Mouse (Mus musculus): ENCODE measurements around the gene Eloa.

GRCm38 (mm10) chr4:136028132-136028564 lies 6.6 kb upstream of the Eloa start:
- TF ChIP-seq CTCF (IDR thresholded peaks at IDR 0.05; ENCODE audit: borderline replicate concordance, extremely low read depth, insufficient read depth, insufficient read length) (no peak), POLR2A (IDR thresholded peaks at IDR 0.05; ENCODE audit: borderline replicate concordance, extremely low read depth, insufficient read depth, insufficient read length, poor library complexity, severe bottlenecking) (no peak)

Measured in brain, embryonic 14.5 days (tissue).